Mouse (Mus musculus) ES-Bruce4 (cell line): ENCODE results near the gene Rapgef4.

ENCODE experiments used
- CTCF ChIP-seq: IDR thresholded peaks from one replicate; pipeline ENCODE4 v1.8.1; 2011; ENCODE audit warnings: low read depth, low read length
- EP300 ChIP-seq: IDR thresholded peaks from 2 replicates; pipeline ENCODE4 v1.6.1; 2011; ENCODE audit warnings: low read depth, low read length; ENCODE audit not compliant: insufficient read depth
- POLR2A ChIP-seq: IDR thresholded peaks from one replicate; pipeline ENCODE4 v1.8.1; 2011; ENCODE audit warnings: low read length; ENCODE audit not compliant: insufficient read depth

GRCm38 (mm10) chr2:72021440-72021839 is 40.4 kb downstream of the Rapgef4 start:
- TF ChIP-seq POLR2A = no peak
- TF ChIP-seq CTCF = no peak
- no peak for TF ChIP-seq EP300
